Mouse (Mus musculus): ENCODE measurements around the gene Amz1.

Amz1 gene

GRCm38 (mm10) chr5:140798775-140799174, 74.8 kb downstream of the Amz1 start:
- DNase-seq (ENCODE audit: low read depth in 2 of 2, low spot score in 2 of 2) = no peak

GRCm38 (mm10) chr5:140799190-140799589, 75.3 kb downstream of the Amz1 start:
- DNase-seq (ENCODE audit: low read depth in 2 of 2, low spot score in 2 of 2) = no peak

GRCm38 (mm10) chr5:140800288-140800923, 76.5 kb downstream of the Amz1 start:
- no peak for DNase-seq (ENCODE audit: low read depth in 2 of 2, low spot score in 2 of 2)

GRCm38 (mm10) chr5:140801782-140802181, 77.9 kb downstream of the Amz1 start:
- no peak for DNase-seq (ENCODE audit: low read depth in 2 of 2, low spot score in 2 of 2)

GRCm38 (mm10) chr5:140806252-140806651, 82.3 kb downstream of the Amz1 start:
- no peak for DNase-seq (ENCODE audit: low read depth in 2 of 2, low spot score in 2 of 2)

- DNase-seq (ENCODE audit: low read depth in 2 of 2, low spot score in 2 of 2) = no peak
Measured at GRCm38 (mm10) chr5:140806939-140807338, 83.0 kb downstream of the Amz1 start.
